Mouse (Mus musculus) bone marrow macrophage, adult 2 months (primary cell): Measurements from ENCODE around the gene Hhatl. TPM values are rescaled to one million over a fixed set of nuclear protein-coding genes. Genes with fewer than 3 reads are reported as not detected.

Experiments used
- H3K27ac ChIP-seq: 2 replicates; pipeline ENCODE4 v1.5.1; 2012; ENCODE audit warnings: low read depth, low read length; ENCODE audit not compliant: insufficient read depth
- H3K4me1 ChIP-seq: 2 replicates; pipeline ENCODE4 v1.6.1; 2012; ENCODE audit warnings: low read length; ENCODE audit not compliant: control insufficient read depth, insufficient read depth
- H3K4me3 ChIP-seq: 2 replicates; pipeline ENCODE4 v1.5.1; 2012; ENCODE audit warnings: mild to moderate bottlenecking, low read length, moderate library complexity; ENCODE audit not compliant: insufficient read depth
- CTCF ChIP-seq: IDR thresholded peaks from 2 replicates; pipeline ENCODE4 v1.5.1; 2012; ENCODE audit warnings: low read depth, mild to moderate bottlenecking, low read length, moderate library complexity
- POLR2A ChIP-seq: IDR thresholded peaks from 2 replicates; pipeline ENCODE4 v1.6.1; 2012; ENCODE audit warnings: mild to moderate bottlenecking, low read depth, low read length, borderline replicate concordance
- polyA plus RNA-seq: library from polyadenylated mRNA; stranded (reverse); fragments of >200 nt; gene quantifications from 2 replicates; pipeline ENCODE4 v1.2.4, GENCODE M21; 2012; ENCODE audit not compliant: missing spikeins, insufficient read depth, insufficient read length

Hhatl gene
- polyA plus RNA-seq, 1 experiment = not detected

GRCm38 (mm10) chr9:121807947-121808346, 15.6 kb upstream of the Hhatl start:
- H3K4me3 ChIP-seq = no peak overlapping the region
- TF ChIP-seq POLR2A = no peak
- no peak for TF ChIP-seq CTCF
- H3K4me1 ChIP-seq = no peaks in the 10 kb centered on the region
- no peak overlapping the region for H3K27ac ChIP-seq

GRCm38 (mm10) chr9:121807546-121807945, 15.2 kb upstream of the Hhatl start:
- Histone ChIP-seq H3K4me3 (no peak overlapping the region), H3K27ac (no peak overlapping the region), H3K4me1 (no peaks in the 10 kb centered on the region)
- TF ChIP-seq CTCF (no peak), POLR2A (no peak)

GRCm38 (mm10) chr9:121802747-121803146, 10.4 kb upstream of the Hhatl start:
- Histone ChIP-seq H3K27ac (no peak overlapping the region), H3K4me3 (no peak overlapping the region), H3K4me1 (no peaks in the 10 kb centered on the region)
- no peak for TF ChIP-seq CTCF
- TF ChIP-seq POLR2A = no peak

- Histone ChIP-seq H3K4me1 (no peaks in the 10 kb centered on the region), H3K4me3 (no peak overlapping the region), H3K27ac (no peak overlapping the region)
- no peak for TF ChIP-seq POLR2A
- TF ChIP-seq CTCF = no peak
Measured at GRCm38 (mm10) chr9:121798887-121799520, 6.7 kb upstream of the Hhatl start.

- TF ChIP-seq POLR2A = no peak
- no peak for TF ChIP-seq CTCF
- no peak overlapping the region for H3K27ac ChIP-seq
- H3K4me3 ChIP-seq = no peak overlapping the region
- H3K4me1 ChIP-seq = no peaks in the 10 kb centered on the region
Measured at GRCm38 (mm10) chr9:121797722-121798121, 5.4 kb upstream of the Hhatl start.

- no peak overlapping the region for H3K4me3 ChIP-seq
- H3K27ac ChIP-seq = no peak overlapping the region
- no peak for TF ChIP-seq POLR2A
- TF ChIP-seq CTCF = no peak
- H3K4me1 ChIP-seq = no peaks in the 10 kb centered on the region
Measured at GRCm38 (mm10) chr9:121794972-121795539, 2.7 kb upstream of the Hhatl start.

GRCm38 (mm10) chr9:121791206-121791605, 1.1 kb downstream of the Hhatl start:
- Histone ChIP-seq H3K27ac (no peak overlapping the region), H3K4me1 (no peaks in the 10 kb centered on the region), H3K4me3 (no peak overlapping the region)
- TF ChIP-seq POLR2A = no peak
- no peak for TF ChIP-seq CTCF

GRCm38 (mm10) chr9:121786359-121786758, 5.9 kb downstream of the Hhatl start:
- Histone ChIP-seq H3K4me1 (no peaks in the 10 kb centered on the region), H3K27ac (no peak overlapping the region), H3K4me3 (no peak overlapping the region)
- TF ChIP-seq POLR2A (no peak), CTCF (no peak)

- H3K4me1 ChIP-seq = no peaks in the 10 kb centered on the region
- TF ChIP-seq POLR2A (no peak), CTCF (no peak)
- H3K27ac ChIP-seq = no peak overlapping the region
- no peak overlapping the region for H3K4me3 ChIP-seq
Measured at GRCm38 (mm10) chr9:121785261-121785660, 7.0 kb downstream of the Hhatl start.

- TF ChIP-seq POLR2A (no peak), CTCF (no peak)
- Histone ChIP-seq H3K27ac (no peak overlapping the region), H3K4me3 (no peak overlapping the region), H3K4me1 (no peaks in the 10 kb centered on the region)
Measured at GRCm38 (mm10) chr9:121784801-121785200, 7.5 kb downstream of the Hhatl start.
